Mouse (Mus musculus) testis, adult 2 months (tissue): ENCODE results near the gene Sema3c. TPM values are rescaled to one million over a fixed set of nuclear protein-coding genes. Genes with fewer than 3 reads are reported as not detected.

Experiments
- H3K27ac ChIP-seq: fragments of 200-500 bp; 2 replicates; pipeline ENCODE4 v1.5.1; 2012; ENCODE audit warnings: low read depth, low read length; ENCODE audit not compliant: control insufficient read depth, insufficient read depth
- H3K27me3 ChIP-seq: fragments of 200-500 bp; 2 replicates; pipeline ENCODE4 v1.6.1; 2012; ENCODE audit warnings: mild to moderate bottlenecking, low read length, moderate library complexity; ENCODE audit not compliant: control insufficient read depth, insufficient read depth
- H3K36me3 ChIP-seq: fragments of 200-500 bp; 2 replicates; pipeline ENCODE4 v1.6.1; 2012; ENCODE audit warnings: mild to moderate bottlenecking, low read length; ENCODE audit not compliant: control insufficient read depth, insufficient read depth
- H3K4me1 ChIP-seq: fragments of 200-500 bp; 2 replicates; pipeline ENCODE4 v1.6.1; 2012; ENCODE audit warnings: low read length; ENCODE audit not compliant: control insufficient read depth, insufficient read depth
- H3K4me3 ChIP-seq: fragments of 200-500 bp; 2 replicates; pipeline ENCODE4 v1.5.1; 2012; ENCODE audit warnings: low read depth, mild to moderate bottlenecking, low read length, moderate library complexity, mixed read lengths; ENCODE audit not compliant: control insufficient read depth
- CTCF ChIP-seq: fragments of 200-500 bp; IDR thresholded peaks from 2 replicates; pipeline ENCODE4 v1.5.1; 2012; ENCODE audit warnings: low read depth, mild to moderate bottlenecking, inconsistent platforms, low read length, moderate library complexity; ENCODE audit not compliant: control insufficient read depth, insufficient read depth, insufficient replicate concordance
- POLR2A ChIP-seq: fragments of 200-500 bp; IDR thresholded peaks from 2 replicates; pipeline ENCODE4 v1.6.1; 2012; ENCODE audit warnings: low read depth, mild to moderate bottlenecking, inconsistent platforms, low read length, moderate library complexity; ENCODE audit not compliant: control insufficient read depth
- polyA plus RNA-seq: library from polyadenylated mRNA; depleted of rRNA; stranded (reverse); fragments of >200 nt; gene quantifications from 2 replicates; pipeline ENCODE4 v1.2.3, GENCODE M21; 2012

The Sema3c gene
- polyA plus RNA-seq, 1 experiment, result 2.5 TPM

DNA sequence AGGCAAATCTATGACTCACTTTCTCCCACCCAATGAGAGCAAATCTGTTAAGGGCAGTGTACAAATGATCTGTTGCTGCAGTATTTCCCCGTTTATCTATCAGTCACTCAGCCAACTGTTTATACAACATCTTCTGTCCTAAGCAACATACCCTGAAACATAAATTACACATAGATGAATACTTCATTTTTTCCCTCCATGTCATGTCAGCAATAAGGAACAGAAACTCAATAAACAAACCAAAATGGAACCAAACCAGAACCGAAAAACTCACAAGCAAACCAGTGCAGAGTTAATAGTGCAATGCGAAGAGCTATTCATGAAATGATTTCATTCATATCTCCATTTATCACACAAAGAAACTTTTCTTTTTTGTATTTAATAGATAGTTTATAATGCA, 17.8 kb downstream of the Sema3c start:
- TF ChIP-seq POLR2A, result no peak
- no peak for TF ChIP-seq CTCF

DNA sequence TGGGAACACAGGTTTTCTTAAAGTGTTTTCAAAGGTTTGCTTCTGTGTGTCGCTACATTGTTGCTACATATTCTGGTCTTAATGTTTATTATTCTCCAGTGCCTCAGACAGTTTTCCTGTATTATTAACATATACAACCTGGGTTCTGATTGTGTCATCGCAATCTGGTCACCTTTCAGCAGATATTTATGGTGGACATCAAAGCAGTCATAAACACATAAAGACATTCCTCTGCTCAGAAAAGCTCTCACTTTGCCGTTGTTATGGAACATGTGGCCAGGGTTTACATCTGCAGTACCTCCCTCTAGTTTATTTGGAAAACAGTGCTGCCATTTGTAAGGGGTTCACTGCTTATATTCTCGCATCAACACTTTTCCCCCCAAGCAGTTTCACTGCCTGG, 27.6 kb downstream of the Sema3c start:
- no peaks in the 10 kb centered on the region for H3K36me3 ChIP-seq
- no peaks in the 10 kb centered on the region for H3K4me1 ChIP-seq
- H3K4me3 ChIP-seq, result no peak overlapping the region
- H3K27ac ChIP-seq, result no peak overlapping the region
- no peaks in the 10 kb centered on the region for H3K27me3 ChIP-seq
- TF ChIP-seq CTCF (no peak), POLR2A (no peak)

More for the DNA sequence above, 17.8 kb downstream of the Sema3c start:
- Histone ChIP-seq H3K4me3 (no peak overlapping the region), H3K36me3 (no peaks in the 10 kb centered on the region), H3K27me3 (no peaks in the 10 kb centered on the region), H3K27ac (no peak overlapping the region), H3K4me1 (no peaks in the 10 kb centered on the region)

DNA sequence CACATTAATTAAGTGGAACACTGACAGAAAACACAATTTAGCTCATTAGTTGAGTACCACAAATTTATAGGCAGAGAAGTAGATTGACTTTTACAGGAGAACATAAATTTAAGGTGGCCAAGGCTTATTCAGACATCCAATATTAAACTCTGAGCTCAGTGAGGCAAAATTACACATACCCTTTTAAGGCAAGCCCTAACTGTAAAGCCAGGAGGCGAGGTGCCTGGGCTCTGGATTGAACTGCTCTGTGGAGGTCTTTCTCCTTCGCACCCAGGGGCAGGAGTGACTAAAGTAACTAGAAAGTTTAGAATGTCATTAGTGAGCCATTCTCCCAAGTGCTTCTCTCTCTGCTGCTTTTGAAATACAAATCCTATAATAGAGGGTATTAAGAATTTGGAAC, 46.5 kb downstream of the Sema3c start:
- Histone ChIP-seq H3K27ac (no peak overlapping the region), H3K27me3 (no peaks in the 10 kb centered on the region), H3K36me3 (no peaks in the 10 kb centered on the region), H3K4me1 (no peaks in the 10 kb centered on the region), H3K4me3 (no peak overlapping the region)
- no peak for TF ChIP-seq POLR2A

DNA sequence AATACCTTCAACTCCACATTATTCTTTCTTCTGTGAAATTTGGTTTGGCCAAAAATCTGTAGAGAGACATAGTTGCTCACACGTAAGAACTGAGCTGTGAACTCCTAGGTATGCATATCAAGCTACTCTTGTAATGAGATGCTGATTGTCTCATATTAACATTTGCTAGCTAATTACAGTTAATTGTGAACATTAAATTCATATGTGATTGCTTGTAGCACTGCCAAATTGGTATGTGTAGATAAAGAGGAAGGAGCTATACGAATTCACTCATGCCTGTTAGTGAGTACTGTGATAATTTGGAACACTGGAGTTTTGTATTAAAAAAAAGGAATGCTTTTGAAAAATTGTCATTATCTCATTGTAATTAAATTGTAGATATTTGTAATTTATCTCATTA, 48.5 kb downstream of the Sema3c start:
- no peaks in the 10 kb centered on the region for H3K27me3 ChIP-seq
- H3K36me3 ChIP-seq, result no peaks in the 10 kb centered on the region
- H3K27ac ChIP-seq, result no peak overlapping the region
- H3K4me1 ChIP-seq, result no peaks in the 10 kb centered on the region
- no peak overlapping the region for H3K4me3 ChIP-seq
- TF ChIP-seq CTCF (no peak), POLR2A (no peak)

DNA sequence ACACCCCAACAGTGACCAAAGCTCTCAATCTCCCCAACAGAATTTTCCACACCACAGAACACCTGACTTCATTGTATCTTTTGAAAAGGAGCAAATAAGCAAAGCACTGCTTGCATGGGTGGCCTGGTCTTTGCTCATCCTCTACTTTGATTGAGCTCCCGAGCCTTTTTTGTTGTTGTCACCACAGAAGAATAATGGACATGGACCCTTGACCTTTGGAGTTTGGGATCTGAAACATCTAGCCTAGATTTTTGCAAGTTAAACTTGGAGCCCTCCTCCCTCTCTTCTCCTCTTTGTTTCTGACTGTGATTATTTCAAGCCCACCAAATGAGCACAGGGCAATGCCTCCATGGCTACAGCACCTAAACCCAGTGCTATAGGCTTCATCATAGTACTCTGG, 54.5 kb downstream of the Sema3c start:
- no peaks in the 10 kb centered on the region for H3K27me3 ChIP-seq
- TF ChIP-seq CTCF, result no peak
- no peak for TF ChIP-seq POLR2A
- no peaks in the 10 kb centered on the region for H3K36me3 ChIP-seq
- H3K4me3 ChIP-seq, result no peak overlapping the region
- no peak overlapping the region for H3K27ac ChIP-seq
- H3K4me1 ChIP-seq, result no peaks in the 10 kb centered on the region

DNA sequence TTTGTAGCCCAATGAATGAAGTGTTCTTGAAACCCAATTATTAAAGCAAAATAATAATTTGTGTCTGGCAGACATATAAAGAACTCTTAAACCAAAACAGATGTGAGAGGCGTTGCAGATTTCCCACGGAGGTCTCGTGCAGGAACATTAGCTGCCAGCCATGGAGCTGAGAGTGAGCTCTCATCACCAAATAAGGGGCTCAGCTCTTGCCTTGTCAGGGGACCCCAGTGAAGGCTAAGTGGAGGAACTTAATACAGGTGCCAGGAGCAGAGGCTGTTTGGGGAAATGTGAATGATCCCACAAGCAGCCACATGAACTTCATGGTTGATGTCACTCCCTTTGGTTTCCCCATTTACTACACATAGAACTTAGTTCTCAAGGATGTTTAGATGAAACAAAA, 55.5 kb downstream of the Sema3c start:
- TF ChIP-seq POLR2A, result no peak
- no peak for TF ChIP-seq CTCF

DNA sequence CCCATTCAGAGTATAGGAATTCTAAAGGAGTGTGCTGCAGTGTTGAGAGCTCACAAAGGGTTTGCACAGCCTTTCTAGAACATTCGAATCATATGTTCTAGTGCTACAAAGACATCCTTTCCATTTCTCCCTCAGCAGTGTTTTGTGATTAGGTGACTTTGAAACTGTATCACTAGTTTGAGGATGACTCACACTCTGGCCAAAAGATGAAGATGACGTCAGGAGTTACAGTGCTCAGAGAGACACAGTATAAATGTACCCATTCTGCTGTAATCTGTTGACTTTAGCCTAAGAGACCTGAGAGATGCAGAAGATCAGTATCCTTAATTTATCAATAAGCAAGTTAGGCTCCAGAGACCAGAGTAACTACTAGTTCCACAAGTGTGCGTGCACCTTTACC, 65.4 kb downstream of the Sema3c start:
- TF ChIP-seq CTCF (no peak), POLR2A (no peak)
- no peak overlapping the region for H3K4me3 ChIP-seq
- H3K27me3 ChIP-seq, result no peaks in the 10 kb centered on the region

More for the DNA sequence above, 55.5 kb downstream of the Sema3c start:
- no peaks in the 10 kb centered on the region for H3K27me3 ChIP-seq
- no peaks in the 10 kb centered on the region for H3K36me3 ChIP-seq
- no peak overlapping the region for H3K4me3 ChIP-seq
- no peak overlapping the region for H3K27ac ChIP-seq
- no peaks in the 10 kb centered on the region for H3K4me1 ChIP-seq

DNA sequence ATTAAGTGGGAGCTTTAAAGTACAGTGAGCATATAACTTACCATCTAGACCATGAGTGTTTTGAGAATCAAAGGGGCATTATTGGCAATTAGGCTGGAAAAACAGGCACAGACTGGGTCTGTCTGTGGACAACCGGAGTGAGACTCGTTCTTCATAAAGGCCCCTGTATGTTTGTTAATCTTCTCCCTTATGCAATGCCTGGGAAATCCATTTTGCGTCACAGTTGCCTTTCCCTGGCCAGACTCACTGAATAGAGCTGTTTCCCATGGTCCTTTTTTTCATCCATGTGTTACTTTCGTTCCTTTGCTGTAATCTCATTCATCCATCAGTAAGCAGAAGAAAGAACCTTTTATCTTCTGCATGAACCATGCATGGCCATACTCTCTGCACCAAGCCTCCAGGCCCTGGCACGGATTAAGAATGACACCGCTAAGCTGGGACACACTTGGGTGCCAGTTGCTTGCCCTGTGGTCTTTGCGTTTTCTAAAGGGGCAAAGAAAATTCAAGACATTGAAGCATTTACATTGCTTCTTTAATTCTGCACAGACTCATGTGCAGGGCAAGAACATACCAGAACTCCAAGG, 73.7 kb downstream of the Sema3c start:
- TF ChIP-seq POLR2A, result no peak
- no peak for TF ChIP-seq CTCF
- Histone ChIP-seq H3K4me1 (no peaks in the 10 kb centered on the region), H3K27ac (no peak overlapping the region), H3K4me3 (no peak overlapping the region), H3K27me3 (no peaks in the 10 kb centered on the region), H3K36me3 (no peaks in the 10 kb centered on the region)

More for the DNA sequence above, 65.4 kb downstream of the Sema3c start:
- Histone ChIP-seq H3K36me3 (no peaks in the 10 kb centered on the region), H3K4me1 (no peaks in the 10 kb centered on the region), H3K27ac (no peak overlapping the region)
